ENCODE assay signal across 7 mouse cellular contexts in genomic region chr10:120201131-120201921, GRCm38 (mm10). TPM values are rescaled to one million over a fixed set of nuclear protein-coding genes. Genes with fewer than 3 reads are reported as not detected.
DNase-seq lines count a peak whose midpoint lies in the region; ATAC-seq and TF ChIP-seq lines count a peak whose summit lies in the region.

Gene Tmbim4, plus strand, starts transcription at chr10:120201590.

- H3K27ac ChIP-seq in limb, embryonic 14.5 days (replicated peaks; ENCODE audit: low read depth, low read length) = no peak within 1 kb of the TSS
- H3K27ac ChIP-seq in midbrain, embryonic 15.5 days = no peak within 1 kb of the TSS

- peak within 1 kb of the TSS; percentile 57 for H3K9ac ChIP-seq in limb, embryonic 14.5 days (ENCODE audit: low read depth, low read length, severe bottlenecking)
- H3K9ac ChIP-seq in midbrain, embryonic 15.5 days = peak within 1 kb of the TSS; percentile 11; the same call in 1 of the 2 replicates

- no peaks in the 10 kb centered on the region for H3K27me3 ChIP-seq in limb, embryonic 14.5 days (ENCODE audit: control insufficient read depth, insufficient read depth, low read length)
- 0 out of 2 replicates have a peak, but pooled peaks cover 10% of the 10 kb centered on the region for H3K27me3 ChIP-seq in midbrain, embryonic 15.5 days (replicated peaks)

- H3K4me2 ChIP-seq in limb, embryonic 14.5 days (replicated peaks; ENCODE audit: low read depth, low read length, severe bottlenecking) = peak within 1 kb of the TSS; percentile 84
- peak within 1 kb of the TSS; percentile 62 for H3K4me2 ChIP-seq in midbrain, embryonic 15.5 days

- TF ChIP-seq POLR2A in limb, embryonic 14.5 days (IDR thresholded peaks at IDR 0.05; ENCODE audit: borderline replicate concordance, extremely low read depth, insufficient read depth, insufficient read length) = no peak

- H3K9me3 ChIP-seq in limb, embryonic 14.5 days (ENCODE audit: control insufficient read depth, low read length) = no peaks in the 10 kb centered on the region
- H3K9me3 ChIP-seq in midbrain, embryonic 15.5 days = no peaks in the 10 kb centered on the region

- H3K36me3 ChIP-seq in limb, embryonic 14.5 days (ENCODE audit: control insufficient read depth, insufficient read depth, low read length) = no peaks in the 10 kb centered on the region
- no peaks in the 10 kb centered on the region for H3K36me3 ChIP-seq in midbrain, embryonic 15.5 days (replicated peaks)

- peak within 1 kb of the TSS; percentile 59 for H3K4me3 ChIP-seq in limb, embryonic 14.5 days (replicated peaks; ENCODE audit: low read length)
- H3K4me3 ChIP-seq in midbrain, embryonic 15.5 days = peak within 1 kb of the TSS; percentile 36

- ATAC-seq in limb, embryonic 14.5 days (ENCODE audit: low FRiP score, low read depth) = peak; percentile 50
- no peak; the same call in 1 of the 2 replicates for ATAC-seq in midbrain, embryonic 15.5 days (replicated peaks)

- 0 out of 2 replicates have a peak, but pooled peaks cover 4% of the 10 kb centered on the region for H3K4me1 ChIP-seq in limb, embryonic 14.5 days (ENCODE audit: control insufficient read depth, insufficient read depth, low read length)
- peaks cover 9% of the 10 kb centered on the region for H3K4me1 ChIP-seq in midbrain, embryonic 15.5 days

- 1% methylated on average over 62 of the region's 65 CpGs for WGBS in limb, embryonic 14.5 days
- WGBS in midbrain, embryonic 15.5 days = 1% methylated on average over 65 of the region's 65 CpGs

- peak; percentile 74 to 78 for DNase-seq in adrenal gland, adult 18-20 months (ENCODE audit: low spot score in 2 of 2)
- DNase-seq in embryo, embryonic 9.5 days (ENCODE audit: extremely low spot score) = peak; percentile 54
- peak; percentile 90 to 92 for DNase-seq in heart, adult 18-20 months
- DNase-seq in kidney, adult 18-20 months = peak; percentile 81
- peak; percentile 22 for DNase-seq in limb, embryonic 14.5 days (ENCODE audit: low spot score)
- DNase-seq in spleen, postnatal 36 days (ENCODE audit: low spot score in 2 of 2) = peak; percentile 83 to 84

RNA-seq across cellular contexts. Expression of gene Tmbim4, which starts in this region (rescaled TPM):
- 100 to 1,000 TPM; 131 to 143 TPM for total RNA-seq in adrenal gland, adult 18-20 months (2021)
- total RNA-seq in heart, adult 18-20 months (2021) = 100 to 1,000 TPM; 107 to 108 TPM
- polyA plus RNA-seq in limb, embryonic 14.5 days (2012; rRNA removed) = 84.1 and 103 TPM in 2 replicates
- polyA plus RNA-seq in limb, embryonic 14.5 days (2014; fragmentation: Nextera tagmentation; extraction: Ambion mirVana) = 94.1 and 106 TPM in 2 replicates
- 90.2 and 93.7 TPM in 2 replicates for polyA plus RNA-seq in midbrain, embryonic 15.5 days (2015; fragmentation: Nextera tagmentation; extraction: Ambion mirVana)

Comparison
In these comparisons a context has a peak if more than half of its experiments do, and no peak if none do; other contexts are left out.
1. DNase-seq: peak in every context shown above with its lines; median percentile 91 in heart, adult 18-20 months; 84 in spleen, postnatal 36 days; 81 in kidney, adult 18-20 months; 76 in adrenal gland, adult 18-20 months; 54 in embryo, embryonic 9.5 days; 22 in limb, embryonic 14.5 days.